Mouse (Mus musculus): ENCODE results near the gene Snx11.

GRCm38 (mm10) chr11:96776968-96777962, at the start of gene Snx11:
- TF ChIP-seq CTCF (IDR thresholded peaks at IDR 0.05; ENCODE audit: control insufficient read depth, insufficient read depth, insufficient replicate concordance, low read depth, low read length) (peak; percentile 8; the same call in 1 of the 2 replicates), POLR2A (IDR thresholded peaks at IDR 0.05; ENCODE audit: control insufficient read depth, low read depth, low read length) (peak; percentile 90)
